Mouse (Mus musculus) forebrain, embryonic 16.5 days (tissue): ENCODE results near the gene Rab3b. TPM values are rescaled to one million over a fixed set of nuclear protein-coding genes. Genes with fewer than 3 reads are reported as not detected.

Experiments used
- ATAC-seq: fragments of 200-750 bp; cut with Nextera tagmentation; 2 replicates; pipeline ENCODE4 v1.8.0; 2017; ENCODE audit warnings: mild to moderate bottlenecking, moderate library complexity
- H3K27ac ChIP-seq: fragments of 300-500 bp; sonication (generic); 2 replicates; pipeline ENCODE4 v1.5.1; 2014; ENCODE audit warnings: low read length, control low read depth
- H3K27me3 ChIP-seq: fragments of 300-500 bp; sonication (generic); replicated peaks from 2 replicates; pipeline ENCODE4 v1.6.1; 2014; ENCODE audit warnings: low read length; ENCODE audit not compliant: control insufficient read depth, insufficient read depth
- H3K36me3 ChIP-seq: fragments of 300-500 bp; sonication (generic); 2 replicates; pipeline ENCODE4 v1.6.1; 2014; ENCODE audit not compliant: control insufficient read depth, insufficient read depth
- H3K4me1 ChIP-seq: fragments of 300-500 bp; sonication (generic); replicated peaks from 2 replicates; pipeline ENCODE4 v1.6.1; 2014; ENCODE audit warnings: low read length; ENCODE audit not compliant: control insufficient read depth, insufficient read depth
- H3K4me2 ChIP-seq: fragments of 300-500 bp; sonication (generic); 2 replicates; pipeline ENCODE4 v1.6.1; 2014; ENCODE audit warnings: mild to moderate bottlenecking, low read length, control low read depth
- H3K4me3 ChIP-seq: fragments of 300-500 bp; sonication (generic); replicated peaks from 2 replicates; pipeline ENCODE4 v1.5.1; 2014; ENCODE audit warnings: mild to moderate bottlenecking, low read length, control low read depth
- H3K9ac ChIP-seq: fragments of 300-500 bp; sonication (generic); replicated peaks from 2 replicates; pipeline ENCODE4 v1.6.1; 2014; ENCODE audit warnings: low read depth, low read length, control low read depth
- H3K9me3 ChIP-seq: fragments of 300-500 bp; sonication (generic); 2 replicates; pipeline ENCODE4 v1.6.1; 2016; ENCODE audit warnings: low read length; ENCODE audit not compliant: control insufficient read depth
- WGBS: fragments of 180-500 bp; shearing (Covaris S2); extraction: QIAGEN DNeasy Blood & Tissue Kit; methylation state at CpG from one replicate; pipeline ENCODE4 v1.1.7; 2014; 5-methylcytosine and 5-hydroxymethylcytosine counted together
- polyA plus RNA-seq: library from polyadenylated mRNA; unstranded; fragments of >200 nt; fragmentation: Nextera tagmentation; extraction: Ambion mirVana; gene quantifications from 2 replicates; pipeline ENCODE4 v1.2.1, GENCODE M21; 2015

Gene Rab3b
- polyA plus RNA-seq, 1 experiment from 2014 or later = 116 TPM

DNA sequence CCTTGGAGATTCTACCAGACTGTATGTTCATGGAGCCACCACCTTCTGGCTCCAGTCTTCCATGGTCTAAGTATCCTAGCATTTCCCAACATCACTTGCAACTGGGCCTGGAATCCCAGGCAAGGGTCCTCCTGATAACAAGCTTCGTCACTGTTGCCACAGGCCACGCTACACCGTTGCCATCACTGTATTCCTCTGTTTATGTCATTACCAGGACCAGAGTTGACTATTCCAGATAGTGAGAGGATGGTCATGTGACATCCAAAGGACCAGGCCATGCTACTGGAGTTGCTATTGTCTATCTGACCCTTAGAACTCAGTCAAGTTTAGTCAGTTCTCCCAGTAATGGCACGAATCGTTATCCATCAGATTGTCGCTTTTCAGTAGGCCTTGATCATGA is 111.7 kb downstream of the Rab3b start:
- ATAC-seq = no peak
- H3K36me3 ChIP-seq = no peaks in the 10 kb centered on the region
- no peak overlapping the region for H3K27ac ChIP-seq
- no peak overlapping the region for H3K9ac ChIP-seq
- H3K4me2 ChIP-seq = no peak overlapping the region
- no peaks in the 10 kb centered on the region for H3K9me3 ChIP-seq
- H3K4me3 ChIP-seq = no peak overlapping the region
- WGBS = 89% methylated on average over 6 of the region's 6 CpGs
- H3K4me1 ChIP-seq = no peaks in the 10 kb centered on the region
- no peaks in the 10 kb centered on the region for H3K27me3 ChIP-seq

- ATAC-seq = no peak
- no peaks in the 10 kb centered on the region for H3K4me1 ChIP-seq
- no peak overlapping the region for H3K27ac ChIP-seq
- H3K27me3 ChIP-seq = no peaks in the 10 kb centered on the region
- no peak overlapping the region for H3K4me3 ChIP-seq
- H3K4me2 ChIP-seq = no peak overlapping the region
- no peak overlapping the region for H3K9ac ChIP-seq
- no peaks in the 10 kb centered on the region for H3K36me3 ChIP-seq
- H3K9me3 ChIP-seq = no peaks in the 10 kb centered on the region
Observed at GRCm38 (mm10) chr4:108991811-108992210, 112.9 kb downstream of the Rab3b start.

Other genes starting within 250 kb of the Rab3b start
- 1.1 and 1.6 TPM in 2 replicates for gene 3110021N24Rik, start 159.4 kb upstream of the Rab3b start, polyA plus RNA-seq
- gene Zfyve9, start 98.3 kb upstream of the Rab3b start, polyA plus RNA-seq = 5.8 and 6.6 TPM in 2 replicates
- gene Btf3l4, start 45.4 kb upstream of the Rab3b start, polyA plus RNA-seq = 211 and 231 TPM in 2 replicates
- 81.9 and 90.5 TPM in 2 replicates for gene Txndc12, start 44.5 kb upstream of the Rab3b start, polyA plus RNA-seq
- 33.7 and 34.6 TPM in 2 replicates for gene Kti12, start 31.3 kb upstream of the Rab3b start, polyA plus RNA-seq
- gene A730015C16Rik, start 30.4 kb upstream of the Rab3b start, polyA plus RNA-seq = 0.78 and 2.0 TPM in 2 replicates
- gene Nrd1, start 121.6 kb downstream of the Rab3b start, polyA plus RNA-seq = 84.6 and 88.8 TPM in 2 replicates